Mouse (Mus musculus) fat pad, adult 2 months (tissue): ENCODE measurements around the gene Ddb1.
A peak's percentile ranks its signal among the peaks of the same experiment; 100 is the strongest.
"Not testable (repeated sequence)": the region's sequence is repeated elsewhere in the genome, so short reads cannot be mapped to it uniquely, and the experiment has no call there.

Experiments
- DNase-seq: peaks from one replicate; pipeline ENCODE4 v3.0.0-alpha.2; 2011; ENCODE audit warnings: low read depth, low spot score; ENCODE audit errors: extremely low read depth

Ddb1 gene

DNA sequence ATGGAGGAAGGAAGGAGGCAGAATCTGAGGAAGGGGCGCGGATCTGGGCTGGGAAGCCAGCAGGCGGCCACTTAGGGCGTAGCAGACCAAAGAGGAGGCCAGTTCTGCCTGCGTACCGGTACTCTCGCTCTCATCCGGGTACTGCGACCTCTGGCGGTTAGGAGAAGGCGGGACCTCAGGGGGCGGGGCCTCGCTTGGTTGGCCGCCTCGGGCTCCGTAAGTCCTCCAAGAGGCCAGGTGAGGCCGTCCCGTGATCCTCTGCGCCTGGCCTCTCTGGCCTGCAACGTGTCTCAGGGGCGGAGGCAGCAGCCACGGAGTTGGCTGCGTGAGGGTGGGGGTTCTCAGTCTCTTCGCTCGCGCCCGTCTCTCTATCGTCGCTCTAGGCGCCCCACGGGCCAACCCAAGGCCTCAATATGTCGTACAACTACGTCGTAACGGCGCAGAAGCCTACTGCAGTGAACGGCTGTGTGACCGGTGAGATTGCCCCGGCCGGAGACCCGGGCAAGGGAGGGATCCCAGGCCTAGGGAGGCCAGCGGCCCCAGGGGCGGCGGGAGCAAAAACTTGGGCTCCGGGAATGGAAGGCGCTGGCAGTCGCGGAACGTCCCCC is at the start of gene Ddb1, which contains the start of gene Tkfc:
Gene Ddb1, plus strand, starts transcription at position 35 of the 608 bp plus-strand sequence.
Gene Tkfc, minus strand, starts transcription at position 362 of the 608 bp plus-strand sequence.
- no peak for DNase-seq

DNA sequence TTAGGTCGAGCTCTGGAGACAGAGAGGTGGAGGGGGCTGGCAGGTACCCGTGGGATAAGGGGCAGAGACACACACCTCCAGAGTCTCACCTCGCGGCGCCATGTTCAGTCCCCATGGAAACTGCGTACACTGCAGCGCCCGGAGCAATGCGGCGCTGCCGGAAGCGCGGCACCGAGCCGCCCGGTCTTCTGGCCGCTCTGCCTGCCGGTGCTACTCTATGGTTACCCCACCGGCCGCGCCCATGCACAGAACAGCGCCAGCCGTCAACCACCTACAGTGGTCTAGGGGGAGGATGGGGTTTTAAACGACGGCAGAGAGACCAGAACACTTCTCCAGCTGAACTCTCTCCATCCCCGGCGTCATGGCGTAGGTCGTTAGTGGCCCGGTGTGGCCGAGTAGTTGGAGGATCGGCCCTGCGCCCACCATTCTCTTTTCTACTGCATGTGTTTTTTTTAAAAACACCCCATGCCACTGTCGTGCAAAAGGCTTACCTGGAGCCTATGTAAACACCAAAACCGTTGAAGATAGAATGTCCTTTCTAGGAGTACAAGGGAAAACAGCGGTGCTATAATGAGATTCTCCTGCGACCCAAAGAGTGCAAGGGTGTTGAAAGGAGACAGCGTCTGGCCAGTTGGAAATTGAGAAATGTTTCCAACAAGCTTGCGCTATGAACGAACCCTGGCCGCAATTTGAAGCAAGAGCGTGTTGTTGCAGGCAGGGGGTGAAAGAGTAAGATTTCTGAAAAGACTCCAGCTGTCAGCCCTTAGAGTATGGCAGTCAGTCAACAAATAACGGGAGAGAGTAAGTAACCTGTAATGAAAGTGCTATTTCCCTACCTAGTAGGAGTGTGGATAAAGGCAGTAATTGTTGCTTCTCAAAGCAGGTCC is 49.3 kb upstream of the Ddb1 start, which contains the start of gene Tmem216:
Gene Tmem216, minus strand, starts transcription at position 615 of the 887 bp plus-strand sequence.
- DNase-seq: peak; percentile 33

DNA sequence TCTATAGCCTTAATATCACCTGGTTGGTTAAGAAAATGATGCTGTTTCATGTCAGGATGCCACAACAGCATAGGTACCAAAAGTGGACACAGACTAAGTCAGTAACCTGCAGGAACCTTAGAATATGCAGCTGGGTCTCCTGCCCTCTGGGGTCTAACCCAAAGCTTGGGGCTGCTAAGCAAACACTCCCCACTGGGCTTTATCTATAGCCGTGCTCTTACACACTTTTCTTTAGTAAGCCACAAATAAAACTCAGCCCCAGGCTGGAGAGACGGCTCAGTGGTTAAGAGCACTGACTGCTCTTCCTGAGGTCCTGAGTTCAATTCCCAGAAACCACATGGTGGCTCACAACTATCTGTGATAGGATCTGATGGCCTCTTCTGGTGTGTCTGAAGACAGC is 48.1 kb upstream of the Ddb1 start:
- DNase-seq: no peak

DNA sequence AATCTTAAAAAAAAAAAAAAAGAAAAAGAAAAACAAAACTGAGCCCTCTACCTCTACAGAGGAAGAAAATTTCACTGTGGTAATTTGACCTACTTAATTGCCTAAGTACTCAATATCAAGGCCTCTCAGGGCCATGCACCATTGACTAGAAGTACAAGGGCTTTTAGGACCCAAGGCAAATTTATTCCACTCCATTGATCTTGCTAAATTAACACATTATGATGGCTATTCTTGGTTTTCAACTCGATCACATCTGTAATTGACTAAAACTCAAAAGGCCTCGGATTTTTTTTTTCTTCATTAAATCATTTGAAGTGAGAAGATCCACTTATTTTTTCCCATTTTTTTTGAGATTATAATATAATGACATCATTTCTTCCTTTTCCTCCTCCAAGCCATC is 47.7 kb upstream of the Ddb1 start:
- DNase-seq: no peak

DNA sequence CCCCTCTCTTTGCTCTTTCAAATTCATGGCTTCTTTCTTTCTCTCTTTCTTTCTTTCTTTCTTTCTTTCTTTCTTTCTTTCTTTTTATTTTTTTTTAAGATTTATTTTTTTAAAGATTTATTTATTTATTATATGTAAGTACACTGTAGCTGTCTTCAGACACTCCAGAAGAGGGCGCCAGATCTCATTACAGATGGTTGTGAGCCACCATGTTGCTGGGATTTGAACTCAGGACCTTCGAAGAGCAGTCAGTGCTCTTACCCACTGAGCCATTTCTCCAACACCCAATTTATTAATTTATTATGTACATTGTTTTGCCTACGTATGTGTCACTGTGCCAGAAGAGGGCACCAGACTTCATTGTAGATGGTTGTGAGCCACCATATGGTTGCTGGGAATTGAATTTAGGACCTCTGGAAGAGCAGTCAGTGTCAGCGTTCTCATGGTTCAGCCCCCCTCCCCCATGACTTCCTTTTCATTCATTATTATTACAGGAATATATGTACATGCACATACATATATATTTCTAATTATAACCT is 47.2 kb upstream of the Ddb1 start:
- not testable (repeated sequence) for DNase-seq

DNA sequence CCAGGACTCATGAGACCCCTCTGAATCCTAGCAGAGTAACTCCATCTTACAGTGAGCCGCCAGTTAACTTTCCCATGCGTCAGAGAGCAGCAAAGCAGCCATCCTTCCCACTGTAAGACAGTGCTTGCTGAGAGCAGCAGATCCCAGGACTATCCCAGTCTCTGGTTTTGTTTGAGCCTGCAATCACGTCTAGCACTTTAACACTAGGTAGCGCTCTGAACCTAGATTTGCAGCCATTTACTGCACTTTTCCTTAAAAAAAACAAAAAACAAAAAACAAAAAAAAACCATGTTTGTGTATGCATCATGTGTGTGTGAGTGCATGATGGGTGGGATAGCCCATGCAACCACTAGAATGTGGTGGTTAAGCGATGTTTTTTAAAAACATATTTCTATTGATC is 45.0 kb upstream of the Ddb1 start:
- DNase-seq: no peak

DNA sequence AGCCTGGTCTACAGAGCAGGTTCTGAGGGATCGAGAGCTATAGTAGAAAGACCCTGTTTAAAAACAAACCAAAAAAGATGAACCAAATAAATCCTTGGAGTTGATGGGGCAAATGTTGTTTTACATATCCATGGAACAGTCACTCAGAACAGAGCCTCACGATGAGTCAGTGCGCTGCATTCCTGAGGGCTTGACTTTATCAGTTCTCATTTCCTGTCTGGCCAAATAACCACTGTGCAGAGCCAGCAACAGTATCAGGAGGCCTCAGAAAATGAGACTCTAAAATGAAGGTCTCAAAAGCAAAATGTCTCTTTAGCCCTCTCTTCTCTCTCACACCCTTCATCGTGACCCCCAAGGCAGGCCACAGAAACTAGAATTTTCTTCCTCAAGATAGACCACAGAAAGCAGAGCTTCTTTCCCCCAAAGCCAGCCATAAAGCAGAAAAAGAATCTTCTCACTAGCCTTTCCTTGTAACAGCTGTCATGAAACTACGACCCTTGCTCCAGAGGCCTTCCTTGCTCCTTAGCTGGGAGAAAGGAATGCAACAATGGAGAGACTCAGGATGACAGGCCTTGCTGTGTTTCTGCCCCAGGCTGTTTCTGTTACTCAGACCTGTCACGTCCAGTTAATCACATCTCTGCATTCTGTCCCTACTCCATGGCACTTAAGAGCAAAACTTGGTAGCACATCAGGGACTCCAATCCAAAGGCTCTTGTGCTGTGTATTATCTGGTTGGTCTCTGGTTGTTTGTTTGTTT is 43.4 kb upstream of the Ddb1 start:
- DNase-seq: peak; percentile 23

DNA sequence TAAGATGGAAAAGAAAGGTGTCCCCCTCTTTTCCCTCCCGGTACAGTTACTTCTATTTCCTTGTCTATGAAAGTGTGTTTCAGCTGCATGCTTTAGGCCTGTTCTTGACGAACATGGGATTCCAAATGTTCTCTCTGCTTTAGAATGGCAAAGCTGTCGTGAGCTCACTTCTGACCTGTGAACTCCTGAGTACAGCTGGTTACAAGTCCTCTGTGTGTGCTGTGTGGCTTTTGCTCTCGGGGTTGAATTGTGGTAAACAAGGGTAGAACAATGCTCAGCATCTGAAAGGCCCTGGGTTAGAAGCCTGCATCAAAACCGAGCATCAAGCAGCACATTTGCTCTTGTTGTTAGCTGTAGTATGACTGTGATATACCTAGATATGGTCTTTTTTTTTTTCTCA is 42.8 kb upstream of the Ddb1 start:
- no peak for DNase-seq

DNA sequence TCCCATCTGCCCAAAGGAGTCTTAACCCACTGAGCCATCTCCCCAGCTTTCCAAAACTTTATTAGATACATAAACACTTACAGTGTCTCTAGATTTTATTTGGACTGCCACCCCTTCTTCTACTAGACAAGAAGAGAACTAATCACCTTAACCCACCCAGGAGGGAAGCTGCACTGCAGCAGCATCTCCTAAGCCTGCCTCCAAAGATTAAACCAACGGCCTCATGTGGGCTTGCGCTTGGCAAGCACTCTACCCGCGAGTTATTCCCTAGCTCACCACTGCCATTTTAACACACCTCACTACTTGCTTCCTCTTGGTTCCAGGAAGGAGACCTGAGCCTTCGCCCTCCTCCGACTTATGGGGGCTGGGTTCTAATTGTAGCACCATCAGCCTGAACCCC is 40.8 kb upstream of the Ddb1 start:
- DNase-seq: no peak

DNA sequence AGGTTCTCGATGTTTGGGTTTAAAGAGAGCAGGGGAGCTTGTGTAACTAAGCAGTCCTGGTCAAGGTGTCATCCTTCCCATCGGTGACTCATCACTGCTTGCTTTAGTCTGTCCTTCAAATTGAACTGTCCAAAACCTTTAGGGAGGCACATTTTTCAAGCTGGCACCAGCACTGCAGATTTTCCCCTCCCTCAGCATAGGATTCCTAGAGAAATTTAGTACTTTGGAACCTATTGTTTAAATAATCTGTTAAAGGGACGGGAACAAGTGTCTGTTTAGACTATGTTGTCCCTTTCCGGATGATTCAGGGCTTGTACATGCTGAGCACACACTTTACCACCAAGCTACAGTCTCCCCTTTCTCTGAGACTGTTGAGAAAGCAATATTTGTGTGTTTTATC is 39.9 kb upstream of the Ddb1 start:
- DNase-seq: no peak

DNA sequence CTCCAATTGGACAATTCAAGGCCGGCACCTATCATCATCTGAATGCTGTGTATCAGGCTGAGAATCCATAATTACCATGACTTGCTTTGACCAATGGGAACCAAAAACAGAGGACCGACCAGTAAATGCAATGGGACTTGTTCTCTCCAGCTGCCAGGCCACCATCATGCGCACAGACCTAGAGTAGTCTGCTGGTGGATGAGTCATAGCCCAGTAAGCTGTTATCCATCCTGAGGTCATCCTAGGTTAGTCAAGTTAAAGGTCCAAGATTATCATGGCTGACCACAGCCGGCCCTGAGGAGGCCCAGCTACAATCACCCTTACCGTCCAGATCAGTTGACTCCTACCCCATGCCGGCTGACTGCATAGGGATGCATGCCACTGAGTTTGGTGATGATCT is 35.5 kb upstream of the Ddb1 start:
- no peak for DNase-seq

DNA sequence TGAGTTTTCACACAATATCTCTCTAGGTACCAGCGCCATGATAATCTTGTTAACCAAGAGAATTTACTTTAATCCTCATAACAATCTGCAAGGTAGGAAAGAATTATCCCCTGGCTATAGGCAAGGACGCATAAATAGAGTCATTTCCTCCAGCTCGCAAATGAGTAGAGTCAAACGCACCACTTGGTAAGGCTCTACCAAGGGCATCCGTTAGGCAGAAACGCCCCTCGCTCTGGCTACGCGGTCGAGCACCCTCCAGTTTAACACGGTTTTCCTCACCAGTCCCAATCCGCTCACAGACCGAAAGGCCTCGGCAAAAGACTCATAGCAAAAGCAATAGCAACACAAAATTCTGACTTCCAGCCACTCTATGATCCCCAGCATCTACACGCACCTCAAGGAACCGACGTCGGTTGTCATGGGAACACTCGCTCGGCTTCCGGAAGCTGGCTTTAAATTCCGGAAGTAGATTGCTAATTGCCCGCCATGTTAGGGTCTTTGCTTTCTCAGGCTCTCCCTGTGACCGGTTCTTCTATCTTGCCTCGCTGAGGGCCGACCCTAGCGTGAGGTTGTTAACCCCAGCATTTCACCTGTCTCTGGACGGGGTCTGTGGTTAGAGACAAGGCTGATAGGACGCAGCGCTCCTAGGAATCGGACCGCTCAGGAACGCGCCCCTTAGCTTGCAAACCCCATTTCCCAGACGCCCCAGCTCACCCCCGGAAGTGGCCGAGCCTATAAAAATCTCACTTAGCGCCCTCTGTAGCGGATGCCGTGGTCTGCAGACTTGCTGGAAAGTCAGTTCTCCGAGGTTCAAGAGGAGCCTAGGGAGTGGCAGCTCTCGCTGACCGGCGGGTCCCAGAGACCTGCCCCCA is 28.2 kb upstream of the Ddb1 start, which contains the start of the genes Cyb561a3 and Tmem138:
Gene Cyb561a3, plus strand, starts transcription at position 483 of the 872 bp plus-strand sequence.
Gene Tmem138, minus strand, starts transcription at position 673 of the 872 bp plus-strand sequence.
- DNase-seq: peak; percentile 61

DNA sequence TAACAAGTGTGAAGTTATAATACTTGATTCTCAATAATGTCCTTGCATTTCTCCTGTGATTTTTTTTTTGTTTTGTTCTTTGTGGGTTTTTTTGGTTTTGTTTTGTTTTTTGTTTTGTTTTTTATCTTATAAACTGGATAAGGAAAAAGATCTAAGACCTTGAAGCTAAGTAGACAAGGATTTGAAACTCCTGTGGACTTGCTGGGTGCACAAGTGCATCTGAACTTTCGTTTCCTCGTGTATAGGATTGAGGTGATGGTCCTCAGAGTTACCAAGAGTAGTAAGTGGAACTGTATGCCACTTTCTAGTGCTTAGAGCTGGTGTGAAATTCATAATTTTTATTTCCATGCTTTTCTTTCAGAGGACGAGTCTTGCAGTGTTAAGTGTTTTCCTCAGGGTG is 25.0 kb upstream of the Ddb1 start:
- DNase-seq: no peak

DNA sequence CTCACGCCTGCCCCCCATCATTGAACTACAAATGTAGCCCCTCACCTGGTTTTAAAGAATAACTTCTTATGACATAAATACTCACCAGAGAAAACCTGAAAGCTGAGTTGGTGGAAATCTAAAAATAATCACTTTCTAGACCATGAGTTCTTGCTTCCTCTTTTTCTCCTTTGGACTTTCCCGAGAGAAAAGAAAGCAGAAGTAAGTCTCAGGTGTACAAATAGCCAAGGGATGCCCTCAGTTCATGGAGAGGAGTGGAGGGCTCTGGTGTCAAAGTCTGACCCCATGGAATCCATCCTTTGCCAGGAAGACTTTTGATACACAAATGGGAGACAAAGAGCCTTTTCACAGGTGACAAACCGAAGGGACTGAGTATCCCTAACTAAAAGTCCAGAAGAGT is 24.4 kb upstream of the Ddb1 start:
- DNase-seq: no peak

DNA sequence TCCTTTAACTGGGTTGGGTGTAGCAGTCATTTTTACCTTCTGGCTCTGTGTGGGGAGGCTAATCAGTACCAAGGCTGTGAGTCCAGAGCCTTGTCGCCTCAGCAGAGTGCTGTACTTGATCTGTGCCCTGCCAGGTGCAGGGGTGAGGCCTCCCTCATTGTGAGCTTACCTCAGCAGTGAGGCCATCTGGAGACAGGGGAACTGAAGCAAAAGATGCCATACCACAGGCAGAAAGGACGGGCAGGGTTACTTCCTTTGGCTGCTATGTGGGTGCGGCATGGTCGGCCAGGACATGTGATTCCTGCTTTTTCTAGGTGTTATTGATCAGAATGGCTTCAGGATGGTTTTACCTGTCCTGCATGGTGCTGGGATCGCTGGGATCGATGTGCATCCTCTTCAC is 23.1 kb upstream of the Ddb1 start:
- DNase-seq: no peak

DNA sequence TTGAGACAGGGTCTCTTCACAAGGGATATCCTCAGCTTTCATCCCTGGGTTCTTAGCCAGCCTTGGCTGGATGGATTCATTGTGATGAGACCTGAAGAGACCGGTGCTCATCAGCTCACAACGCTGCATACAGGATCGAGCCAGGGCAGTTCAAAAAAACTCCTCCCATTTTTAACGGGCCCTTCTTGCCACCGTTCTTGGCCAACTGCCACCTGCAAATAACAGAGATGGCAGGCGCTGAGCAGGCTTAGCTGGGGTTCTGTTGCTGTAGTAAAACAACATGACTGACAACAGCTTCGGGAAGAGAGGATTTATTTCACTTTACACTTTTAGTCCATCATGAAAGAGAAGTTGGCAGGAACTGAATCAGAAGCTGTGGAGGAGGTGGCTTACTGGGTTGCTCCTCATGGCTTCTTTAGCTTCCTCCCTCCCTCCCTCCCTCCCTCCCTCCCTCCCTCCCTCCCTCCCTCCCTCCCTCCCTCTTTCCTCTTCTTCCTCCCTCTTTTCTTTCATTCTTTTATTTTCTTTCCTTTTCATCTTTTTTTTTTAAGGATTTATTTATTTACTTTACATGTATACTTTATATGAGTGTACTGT is 21.5 kb upstream of the Ddb1 start:
- DNase-seq: no peak

DNA sequence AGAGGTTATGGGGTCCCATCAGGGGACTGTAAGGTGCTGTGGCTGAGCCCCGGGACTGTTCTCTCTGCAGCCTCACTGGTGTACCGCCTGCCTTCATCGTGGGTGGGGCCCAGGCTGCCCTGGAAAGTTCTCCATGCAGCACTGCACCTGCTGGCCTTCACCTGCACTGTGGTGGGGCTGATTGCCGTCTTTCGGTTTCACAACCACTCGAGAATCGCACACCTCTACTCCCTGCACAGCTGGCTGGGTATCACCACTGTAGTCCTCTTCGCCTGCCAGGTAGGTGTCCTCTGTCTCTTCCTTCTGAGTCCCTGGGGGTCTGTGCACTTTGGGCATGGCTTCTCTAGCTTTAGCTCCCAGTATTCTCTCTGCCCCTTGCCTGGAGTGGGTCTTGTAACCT is 20.0 kb upstream of the Ddb1 start:
- DNase-seq: no peak

DNA sequence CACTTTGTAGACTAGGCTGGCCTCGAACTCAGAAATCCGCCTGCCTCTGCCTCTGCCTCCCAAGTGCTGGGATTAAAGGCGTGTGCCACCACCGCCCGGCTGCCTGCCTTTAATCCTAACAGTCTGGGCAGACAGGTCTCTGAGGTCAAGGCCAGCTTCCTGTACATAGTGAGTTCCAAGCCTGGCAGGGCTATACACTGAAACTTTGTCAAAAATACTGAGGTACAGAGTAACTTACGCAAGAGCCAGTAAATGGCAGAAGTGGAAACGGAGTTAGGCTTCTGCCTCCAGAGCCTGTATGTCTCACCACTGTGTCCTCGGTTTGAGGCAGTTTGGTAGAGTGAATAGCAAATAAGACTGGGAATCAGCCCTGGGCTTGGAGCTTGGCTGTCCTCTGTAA is 17.9 kb upstream of the Ddb1 start:
- DNase-seq: no peak

DNA sequence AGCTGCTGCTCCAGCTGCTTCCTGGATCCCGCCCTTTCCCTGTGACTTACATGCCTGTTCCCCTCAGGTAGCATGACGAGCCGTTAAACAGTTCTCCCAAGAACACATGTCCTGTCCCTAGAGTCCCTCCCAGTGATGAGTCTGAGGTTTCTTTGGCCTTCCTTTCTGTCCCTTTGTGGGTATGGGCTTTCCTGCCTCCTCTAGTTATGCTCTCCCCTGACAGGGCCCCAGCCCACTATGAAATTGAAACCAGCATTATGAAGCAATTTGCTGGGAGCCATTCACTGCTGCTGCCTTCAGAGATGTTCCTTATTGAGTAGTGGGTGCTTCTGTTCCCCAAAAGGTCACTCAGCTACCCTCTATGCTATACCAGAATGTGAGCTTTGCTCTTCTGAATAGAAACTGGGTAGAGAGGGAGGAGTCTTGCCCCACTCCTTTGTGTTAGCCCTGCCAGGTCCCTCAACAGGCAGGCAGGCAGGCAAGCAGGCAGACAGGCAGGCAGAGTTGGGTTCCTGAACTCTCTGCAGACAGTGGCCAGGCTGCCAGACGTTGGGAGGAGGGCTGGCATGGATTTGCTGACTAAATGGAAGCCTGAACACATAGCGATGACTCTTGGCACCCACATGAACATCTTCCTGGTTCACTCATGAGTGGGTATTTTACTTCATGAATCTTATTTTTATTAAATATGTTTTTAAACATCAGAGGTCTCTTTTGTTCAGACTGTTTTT is 15.8 kb upstream of the Ddb1 start:
- DNase-seq: no peak
